Mouse (Mus musculus): ENCODE measurements around the gene Anapc1. TPM values are rescaled to one million over a fixed set of nuclear protein-coding genes. Genes with fewer than 3 reads are reported as not detected.
A peak's percentile ranks its signal among the peaks of the same experiment; 100 is the strongest.

Anapc1 gene
- polyA plus RNA-seq, 1 experiment, result 29.9 TPM

DNA sequence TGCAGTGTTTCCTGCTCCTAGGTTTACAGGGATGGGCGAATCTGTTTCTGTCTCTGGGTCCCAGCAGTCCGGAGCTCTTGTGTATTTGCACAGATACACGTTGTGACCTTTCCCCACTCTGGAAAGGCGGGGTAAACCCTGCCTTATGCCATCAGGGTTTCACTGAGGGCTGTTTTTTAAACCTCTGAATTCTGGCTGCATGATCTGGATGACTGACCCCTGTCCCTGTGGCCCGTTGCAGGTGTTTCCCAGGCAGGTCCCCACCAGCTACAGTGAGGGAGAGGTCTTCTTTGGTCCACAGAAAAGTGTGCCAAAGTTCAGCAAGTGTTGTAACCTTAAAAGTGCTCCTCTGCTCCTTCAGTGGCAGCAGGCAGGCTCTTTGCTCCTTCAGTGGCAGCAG lies 77.9 kb downstream of the Anapc1 start:
- H3K27me3 ChIP-seq (ENCODE audit: control insufficient read depth, insufficient read depth, low read length), result no peaks in the 10 kb centered on the region
- no peaks in the 10 kb centered on the region for H3K4me1 ChIP-seq (ENCODE audit: control insufficient read depth, insufficient read depth, low read length)
- no peak overlapping the region for H3K27ac ChIP-seq (ENCODE audit: control insufficient read depth, insufficient read depth, low read depth, low read length)
- peaks cover 2% of the 10 kb centered on the region; the same call in 1 of the 2 replicates for H3K36me3 ChIP-seq (ENCODE audit: control insufficient read depth, insufficient read depth, low read length)
- H3K4me3 ChIP-seq (ENCODE audit: control insufficient read depth, low read depth, low read length), result no peak overlapping the region
- TF ChIP-seq POLR2A (IDR thresholded peaks at IDR 0.05; ENCODE audit: control insufficient read depth, low read depth, low read length) (no peak), CTCF (IDR thresholded peaks at IDR 0.05; ENCODE audit: control insufficient read depth, insufficient read depth, insufficient replicate concordance, low read depth, low read length) (no peak)

DNA sequence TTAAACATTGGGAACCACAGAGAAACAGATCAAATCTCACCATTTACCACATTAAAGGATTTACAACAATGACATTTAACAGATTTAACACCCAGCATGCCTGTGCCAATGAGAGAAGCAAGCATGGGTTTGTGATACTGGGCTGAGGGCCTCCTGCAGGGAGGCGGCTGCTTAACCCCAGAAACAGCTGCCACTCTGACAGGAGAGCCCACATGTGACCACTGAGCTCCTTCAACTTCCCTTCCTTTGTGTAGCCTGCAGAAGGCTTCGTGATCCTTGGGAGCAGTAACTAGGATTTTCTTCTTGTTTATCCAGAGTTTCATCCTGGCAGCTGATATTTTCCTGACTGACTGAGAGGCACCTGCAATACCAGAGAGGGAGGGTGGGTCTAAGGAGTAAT lies 85.7 kb downstream of the Anapc1 start:
- H3K27me3 ChIP-seq (ENCODE audit: control insufficient read depth, insufficient read depth, low read length), result no peaks in the 10 kb centered on the region
- no peak overlapping the region for H3K27ac ChIP-seq (ENCODE audit: control insufficient read depth, insufficient read depth, low read depth, low read length)

DNA sequence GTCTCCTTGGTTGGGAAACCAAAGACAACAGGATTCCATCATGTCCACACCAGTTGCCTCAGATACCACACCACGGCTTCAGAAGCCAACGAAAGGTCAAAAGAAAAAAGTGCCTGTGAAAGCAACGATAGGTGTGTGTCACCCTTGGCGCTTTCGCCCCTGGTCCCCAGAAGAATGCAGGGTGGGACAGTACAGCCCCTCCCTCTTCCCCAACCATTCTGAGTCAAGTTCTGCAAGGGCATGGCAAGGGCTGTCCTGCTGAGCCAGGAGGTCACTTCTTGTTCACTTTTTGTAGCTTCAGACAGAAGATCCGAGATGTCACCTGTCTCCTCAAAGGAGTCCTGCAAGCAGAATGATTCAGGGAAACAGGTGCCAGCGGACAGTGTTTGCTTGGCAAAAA lies 94.9 kb downstream of the Anapc1 start:
- Histone ChIP-seq H3K4me3 (ENCODE audit: control insufficient read depth, low read depth, low read length) (peak overlapping the region; percentile 77), H3K4me1 (ENCODE audit: control insufficient read depth, insufficient read depth, low read length) (no peaks in the 10 kb centered on the region; the same call in 1 of the 2 replicates), H3K27ac (ENCODE audit: control insufficient read depth, insufficient read depth, low read depth, low read length) (no peak overlapping the region), H3K27me3 (ENCODE audit: control insufficient read depth, insufficient read depth, low read length) (no peaks in the 10 kb centered on the region), H3K36me3 (ENCODE audit: control insufficient read depth, insufficient read depth, low read length) (no peaks in the 10 kb centered on the region)
- no peak for TF ChIP-seq POLR2A (IDR thresholded peaks at IDR 0.05; ENCODE audit: control insufficient read depth, low read depth, low read length)
- TF ChIP-seq CTCF (IDR thresholded peaks at IDR 0.05; ENCODE audit: control insufficient read depth, insufficient read depth, insufficient replicate concordance, low read depth, low read length), result no peak

More for the DNA sequence above, 85.7 kb downstream of the Anapc1 start:
- Histone ChIP-seq H3K4me3 (ENCODE audit: control insufficient read depth, low read depth, low read length) (no peak overlapping the region), H3K4me1 (ENCODE audit: control insufficient read depth, insufficient read depth, low read length) (no peaks in the 10 kb centered on the region), H3K36me3 (ENCODE audit: control insufficient read depth, insufficient read depth, low read length) (no peaks in the 10 kb centered on the region)
- no peak for TF ChIP-seq CTCF (IDR thresholded peaks at IDR 0.05; ENCODE audit: control insufficient read depth, insufficient read depth, insufficient replicate concordance, low read depth, low read length)
- TF ChIP-seq POLR2A (IDR thresholded peaks at IDR 0.05; ENCODE audit: control insufficient read depth, low read depth, low read length), result no peak

DNA sequence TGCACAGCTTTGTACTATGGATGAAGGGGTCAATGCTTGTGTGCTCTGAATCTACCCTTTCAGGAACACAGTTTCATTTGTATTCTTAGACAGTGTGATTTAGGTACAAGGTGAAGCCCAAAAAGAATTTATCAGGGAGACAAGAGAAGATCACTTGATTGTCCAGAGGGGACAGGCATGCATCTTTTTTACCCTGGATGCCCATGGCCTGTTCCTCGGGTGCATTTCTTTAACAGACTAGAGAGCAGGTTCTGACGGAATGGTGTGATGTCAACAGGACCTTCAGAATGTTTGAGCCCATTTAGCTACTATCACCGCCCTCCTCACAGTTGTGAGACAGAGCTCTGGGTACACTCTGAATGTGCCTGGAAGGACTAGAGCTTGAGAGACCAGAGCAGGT lies 96.3 kb downstream of the Anapc1 start, which contains the start of gene Spdye4c:
Gene Spdye4c, plus strand, starts transcription at position 301 of the 400 bp plus-strand sequence.
- peak; percentile 40; the same call in 1 of the 2 replicates for TF ChIP-seq POLR2A (IDR thresholded peaks at IDR 0.05; ENCODE audit: control insufficient read depth, low read depth, low read length)
- TF ChIP-seq CTCF (IDR thresholded peaks at IDR 0.05; ENCODE audit: control insufficient read depth, insufficient read depth, insufficient replicate concordance, low read depth, low read length), result no peak

GRCm38 (mm10) chr2:128582881-128583280 lies 104.3 kb downstream of the Anapc1 start:
- no peaks in the 10 kb centered on the region for H3K4me1 ChIP-seq (ENCODE audit: control insufficient read depth, insufficient read depth, low read length)
- H3K4me3 ChIP-seq (ENCODE audit: control insufficient read depth, low read depth, low read length), result no peak overlapping the region
- no peaks in the 10 kb centered on the region for H3K36me3 ChIP-seq (ENCODE audit: control insufficient read depth, insufficient read depth, low read length)
- no peak overlapping the region for H3K27ac ChIP-seq (ENCODE audit: control insufficient read depth, insufficient read depth, low read depth, low read length)
- H3K27me3 ChIP-seq (ENCODE audit: control insufficient read depth, insufficient read depth, low read length), result no peaks in the 10 kb centered on the region
- TF ChIP-seq POLR2A (IDR thresholded peaks at IDR 0.05; ENCODE audit: control insufficient read depth, low read depth, low read length) (no peak), CTCF (IDR thresholded peaks at IDR 0.05; ENCODE audit: control insufficient read depth, insufficient read depth, insufficient replicate concordance, low read depth, low read length) (no peak)

More for the DNA sequence above, 96.3 kb downstream of the Anapc1 start, which contains the start of gene Spdye4c:
- peak within 1 kb of the TSS; percentile 80 for H3K4me3 ChIP-seq (ENCODE audit: control insufficient read depth, low read depth, low read length)
- H3K4me1 ChIP-seq (ENCODE audit: control insufficient read depth, insufficient read depth, low read length), result no peaks in the 10 kb centered on the region; the same call in 1 of the 2 replicates
- no peaks in the 10 kb centered on the region for H3K27me3 ChIP-seq (ENCODE audit: control insufficient read depth, insufficient read depth, low read length)
- no peaks in the 10 kb centered on the region for H3K36me3 ChIP-seq (ENCODE audit: control insufficient read depth, insufficient read depth, low read length)
- H3K27ac ChIP-seq (ENCODE audit: control insufficient read depth, insufficient read depth, low read depth, low read length), result no peak within 1 kb of the TSS

GRCm38 (mm10) chr2:128572726-128573624 lies 114.2 kb downstream of the Anapc1 start:
- Histone ChIP-seq H3K4me3 (ENCODE audit: control insufficient read depth, low read depth, low read length) (no peak overlapping the region), H3K4me1 (ENCODE audit: control insufficient read depth, insufficient read depth, low read length) (no peaks in the 10 kb centered on the region), H3K27ac (ENCODE audit: control insufficient read depth, insufficient read depth, low read depth, low read length) (no peak overlapping the region), H3K27me3 (ENCODE audit: control insufficient read depth, insufficient read depth, low read length) (no peaks in the 10 kb centered on the region), H3K36me3 (ENCODE audit: control insufficient read depth, insufficient read depth, low read length) (no peaks in the 10 kb centered on the region)
- TF ChIP-seq CTCF (IDR thresholded peaks at IDR 0.05; ENCODE audit: control insufficient read depth, insufficient read depth, insufficient replicate concordance, low read depth, low read length) (peak; percentile 16; the same call in 1 of the 2 replicates), POLR2A (IDR thresholded peaks at IDR 0.05; ENCODE audit: control insufficient read depth, low read depth, low read length) (no peak)

DNA sequence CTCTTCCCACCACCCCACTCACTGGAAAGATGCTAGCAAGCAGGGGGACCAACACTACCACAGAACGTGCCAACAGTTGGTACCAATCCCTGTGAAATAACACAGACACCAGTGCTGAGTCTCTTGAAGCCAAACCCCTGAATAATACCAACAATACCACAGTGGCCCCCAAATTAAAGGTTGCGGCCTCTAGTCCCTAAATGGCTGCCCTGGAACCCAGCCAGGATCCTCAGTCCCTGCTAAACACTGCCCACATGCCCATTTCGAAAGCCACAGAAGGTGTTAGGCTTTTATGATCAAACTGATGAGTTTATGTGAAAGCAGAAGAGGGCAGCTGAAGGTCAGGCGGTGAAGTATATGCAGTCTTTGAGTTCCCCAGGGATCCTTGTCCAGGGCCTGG lies 116.2 kb downstream of the Anapc1 start:
- no peak overlapping the region for H3K27ac ChIP-seq (ENCODE audit: control insufficient read depth, insufficient read depth, low read depth, low read length)
- H3K27me3 ChIP-seq (ENCODE audit: control insufficient read depth, insufficient read depth, low read length), result no peaks in the 10 kb centered on the region
- H3K4me1 ChIP-seq (ENCODE audit: control insufficient read depth, insufficient read depth, low read length), result no peaks in the 10 kb centered on the region
- H3K36me3 ChIP-seq (ENCODE audit: control insufficient read depth, insufficient read depth, low read length), result no peaks in the 10 kb centered on the region
- no peak for TF ChIP-seq POLR2A (IDR thresholded peaks at IDR 0.05; ENCODE audit: control insufficient read depth, low read depth, low read length)
- TF ChIP-seq CTCF (IDR thresholded peaks at IDR 0.05; ENCODE audit: control insufficient read depth, insufficient read depth, insufficient replicate concordance, low read depth, low read length), result no peak
- no peak overlapping the region for H3K4me3 ChIP-seq (ENCODE audit: control insufficient read depth, low read depth, low read length)
